Mouse (Mus musculus) A20 (cell line): ENCODE data around the gene Timm29.
"Not testable (repeated sequence)": the region's sequence is repeated elsewhere in the genome, so short reads cannot be mapped to it uniquely, and the experiment has no call there.

Experiments
- DNase-seq: peaks from one replicate; pipeline ENCODE4 v3.0.0-alpha.2; 2011; ENCODE audit warnings: low read depth, low spot score

Gene Timm29

DNA sequence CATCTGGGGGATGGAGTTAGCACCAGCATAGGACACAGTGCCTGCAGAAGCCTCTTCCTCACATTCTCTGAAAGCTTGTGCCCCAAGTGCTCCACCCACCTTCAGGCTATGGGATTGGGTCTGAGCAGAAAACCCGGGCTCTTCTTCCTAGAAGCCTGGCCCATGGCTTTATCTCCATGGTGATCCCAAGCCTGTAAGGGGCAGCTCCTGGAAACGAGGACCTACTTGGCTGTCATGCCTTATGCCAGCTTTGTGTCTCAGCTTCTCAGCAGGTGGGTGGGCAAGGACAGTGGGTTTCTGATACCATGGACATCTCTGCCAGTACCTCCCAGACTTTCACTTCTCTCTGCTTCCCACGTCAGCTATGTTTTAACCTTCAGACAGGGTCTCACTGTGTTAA is 14.3 kb upstream of the Timm29 start:
- no peak for DNase-seq

DNA sequence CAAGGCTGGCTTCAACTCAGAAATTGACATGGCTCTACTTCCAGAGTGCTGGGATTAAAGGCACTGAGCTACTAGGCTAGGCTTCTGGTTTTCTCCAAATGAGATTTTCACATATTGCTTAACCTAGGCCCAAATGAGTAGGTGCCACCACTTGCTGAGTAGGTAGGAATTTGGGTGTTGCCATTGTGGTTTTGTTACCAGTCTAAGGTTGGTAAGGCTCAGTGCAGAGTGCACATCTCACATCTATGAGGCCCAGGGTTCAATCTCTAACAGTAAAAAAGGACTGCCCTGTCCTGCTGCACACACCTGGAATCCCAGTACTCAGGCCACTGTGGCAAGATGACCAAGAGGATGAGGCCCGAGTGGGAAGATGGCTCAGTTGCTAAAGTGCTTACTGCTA is 7.1 kb upstream of the Timm29 start:
- DNase-seq: no peak

DNA sequence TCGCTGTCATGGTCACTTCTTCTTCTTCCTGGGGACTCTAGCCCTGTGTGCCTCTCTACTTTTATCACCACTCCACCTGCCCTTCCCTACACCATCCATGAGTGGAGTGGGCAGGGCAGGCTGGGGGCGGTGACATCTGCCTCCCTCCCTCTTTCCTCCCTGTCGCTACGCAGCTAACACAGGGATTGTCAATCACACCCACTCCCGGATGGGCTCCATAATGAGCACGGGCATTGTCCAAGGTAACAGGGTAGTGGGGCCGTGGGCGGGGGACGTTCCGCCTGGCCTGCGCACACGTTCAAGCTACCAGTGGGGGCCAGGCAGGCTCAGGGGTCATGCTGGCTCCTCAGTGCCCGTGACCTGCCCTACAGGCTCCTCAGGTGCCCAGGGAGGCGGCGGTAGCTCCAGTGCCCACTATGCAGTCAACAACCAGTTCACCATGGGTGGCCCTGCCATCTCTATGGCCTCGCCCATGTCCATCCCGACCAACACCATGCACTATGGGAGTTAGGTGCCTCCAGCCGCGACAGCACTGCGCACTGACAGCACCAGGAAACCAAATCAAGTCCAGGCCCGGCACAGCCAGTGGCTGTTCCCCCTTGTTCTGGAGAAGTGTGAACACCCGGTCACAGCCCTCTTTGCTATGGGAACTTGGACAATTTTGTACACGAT is 4.7 kb upstream of the Timm29 start:
- DNase-seq: no peak

DNA sequence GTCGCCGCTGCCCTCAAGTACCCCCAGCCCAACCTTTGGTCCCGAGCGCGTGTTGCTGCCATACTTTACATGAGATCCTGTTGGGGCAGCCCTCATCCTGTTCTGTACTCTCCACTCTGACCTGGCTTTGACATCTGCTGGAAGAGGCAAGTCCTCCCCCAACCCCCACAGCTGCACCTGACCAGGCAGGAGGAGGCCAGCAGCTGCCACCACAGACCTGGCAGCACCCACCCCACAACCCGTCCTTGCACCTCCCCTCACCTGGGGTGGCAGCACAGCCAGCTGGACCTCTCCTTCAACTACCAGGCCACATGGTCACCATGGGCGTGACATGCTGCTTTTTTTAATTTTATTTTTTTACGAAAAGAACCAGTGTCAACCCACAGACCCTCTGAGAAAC is 4.2 kb upstream of the Timm29 start:
- DNase-seq: no peak

DNA sequence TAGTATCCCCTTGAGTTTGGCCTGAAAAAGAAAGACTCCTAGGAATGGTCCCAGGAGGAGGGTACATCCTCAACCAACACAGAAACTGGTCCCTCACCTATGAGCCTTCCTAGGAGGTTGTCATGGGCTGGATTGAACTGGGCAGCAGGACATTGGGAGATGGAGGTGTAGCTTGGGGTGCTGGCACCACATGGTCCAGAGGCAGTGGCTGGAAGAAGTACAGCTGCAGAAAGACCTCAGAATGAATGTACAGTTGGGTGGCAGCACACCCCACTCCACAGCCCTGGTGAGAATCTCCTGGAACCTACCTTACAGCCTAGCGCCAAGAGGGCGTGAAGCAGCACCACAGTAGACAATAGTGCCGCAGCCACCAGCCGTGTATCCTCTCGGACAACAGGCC is 3.0 kb upstream of the Timm29 start:
- no peak for DNase-seq

DNA sequence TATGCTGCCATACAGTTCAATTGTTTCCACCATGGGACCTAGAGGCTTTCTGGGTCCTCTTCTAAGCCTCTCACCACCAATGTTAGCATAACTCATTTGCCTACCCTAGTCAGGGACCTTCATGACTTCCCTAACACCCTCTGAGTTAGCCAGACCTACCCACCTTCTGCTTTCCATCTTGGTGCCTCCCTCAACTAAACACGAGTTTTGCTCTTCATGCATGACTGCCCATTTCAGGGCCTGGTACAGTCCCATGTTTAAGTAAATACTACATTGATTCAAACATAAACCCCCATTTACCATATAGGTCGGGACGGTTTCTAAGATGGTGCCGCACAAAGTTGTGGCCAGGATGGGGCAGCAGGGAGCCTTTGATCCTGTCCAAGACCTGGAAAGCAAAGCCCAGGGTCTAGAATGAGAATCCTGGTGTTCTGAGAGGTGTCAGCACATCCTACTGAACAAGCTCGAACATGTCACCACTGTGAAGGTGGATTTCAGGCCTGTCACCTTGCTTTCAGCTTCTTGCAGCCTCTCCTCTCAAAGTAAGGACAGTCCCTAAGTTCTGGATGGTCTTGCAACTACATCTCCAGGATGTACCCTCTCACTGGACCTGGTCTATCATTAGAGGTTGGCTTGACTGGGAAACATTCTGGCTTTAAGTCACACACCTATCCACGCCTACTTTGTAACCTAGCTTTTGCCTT is 1.2 kb upstream of the Timm29 start:
- peak; percentile 59 for DNase-seq

DNA sequence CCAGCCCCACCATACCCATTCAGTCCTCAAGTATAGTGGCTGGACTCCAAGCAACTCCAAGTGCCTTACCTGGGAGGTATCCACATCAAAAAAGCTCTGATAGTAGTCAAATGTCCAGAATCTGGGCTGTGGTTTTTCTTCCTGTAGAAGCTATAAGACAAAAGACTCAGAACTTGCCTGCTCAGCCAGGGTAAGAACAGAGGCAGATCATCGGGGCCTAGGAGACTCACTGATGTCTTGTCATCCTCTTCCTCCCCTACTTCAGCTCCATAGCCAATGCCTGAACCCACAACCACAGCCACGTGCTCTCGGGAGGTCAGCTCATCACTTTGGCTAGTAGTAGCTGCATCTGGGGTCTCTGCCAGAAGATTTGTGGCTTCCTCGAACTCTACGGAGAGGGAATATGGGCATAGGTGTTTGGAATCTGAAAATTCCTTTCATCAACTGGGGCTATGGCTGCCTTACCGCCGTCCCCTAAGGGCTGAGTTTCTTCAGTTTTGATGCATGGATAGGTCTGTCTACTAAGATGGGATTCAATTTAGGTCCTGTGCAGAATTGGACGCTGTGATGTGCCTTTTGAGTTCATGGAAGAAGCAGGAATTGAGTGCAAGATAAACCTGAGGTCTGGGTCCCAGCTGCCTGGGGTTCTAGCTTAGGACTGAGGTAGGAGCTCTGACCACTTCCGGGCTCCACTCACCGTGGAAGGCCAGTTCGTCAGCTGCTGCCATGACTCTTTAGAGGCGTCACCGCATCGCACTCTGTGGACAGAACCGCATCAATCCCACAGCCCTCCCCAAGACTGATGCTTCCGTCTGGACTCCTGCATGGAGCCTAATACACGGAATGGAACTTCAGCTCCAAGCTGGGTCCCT is 455 bp upstream of the Timm29 start:
- DNase-seq: no peak

DNA sequence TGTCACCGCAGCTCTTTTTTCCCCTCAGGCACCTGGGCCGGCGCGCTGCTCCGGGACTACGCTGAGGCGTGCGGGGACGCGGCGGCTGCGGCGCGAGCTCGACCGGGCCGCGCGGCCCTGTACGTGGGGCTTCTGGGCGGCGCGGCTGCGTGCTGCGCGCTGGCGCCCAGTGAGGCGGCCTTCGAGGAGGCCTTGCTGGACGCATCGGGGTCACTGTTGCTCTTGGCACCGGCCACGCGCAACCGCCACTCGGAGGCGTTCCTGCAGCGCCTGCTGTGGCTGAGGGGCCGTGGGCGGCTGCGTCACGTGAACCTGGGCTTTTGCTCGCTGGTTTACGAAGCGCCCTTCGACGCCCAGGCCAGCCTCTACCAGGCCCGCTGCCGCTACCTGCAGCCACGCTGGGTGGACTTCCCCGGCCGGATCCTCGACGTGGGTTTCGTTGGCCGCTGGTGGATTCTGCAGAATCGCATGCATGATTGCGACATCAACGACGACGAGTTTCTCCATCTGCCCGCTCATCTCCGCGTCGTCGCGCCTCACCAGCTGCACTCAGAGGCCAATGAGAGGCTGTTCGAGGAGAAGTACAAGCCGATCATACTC is 700 bp downstream of the Timm29 start:
- peak; percentile 41 for DNase-seq

DNA sequence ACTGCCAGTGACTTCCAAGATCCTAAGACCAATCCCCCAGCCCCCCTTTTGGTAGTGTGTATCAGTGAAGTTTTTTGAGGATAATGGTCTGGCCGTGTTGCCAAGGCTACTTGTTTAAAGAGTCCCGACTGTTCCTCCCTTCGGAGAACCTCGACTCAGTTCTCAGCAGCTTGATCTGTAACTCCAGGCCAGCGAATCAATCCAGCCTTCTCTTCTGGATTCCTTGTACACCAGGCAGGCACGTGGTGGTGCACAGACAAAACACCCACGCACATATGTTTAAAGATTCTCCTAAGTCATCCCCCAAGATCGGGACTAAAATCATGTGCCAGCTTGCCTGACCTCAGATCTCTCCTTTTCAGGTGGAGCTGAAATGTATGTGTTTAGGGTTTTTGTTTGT is 1.8 kb downstream of the Timm29 start:
- DNase-seq: not testable (repeated sequence)

DNA sequence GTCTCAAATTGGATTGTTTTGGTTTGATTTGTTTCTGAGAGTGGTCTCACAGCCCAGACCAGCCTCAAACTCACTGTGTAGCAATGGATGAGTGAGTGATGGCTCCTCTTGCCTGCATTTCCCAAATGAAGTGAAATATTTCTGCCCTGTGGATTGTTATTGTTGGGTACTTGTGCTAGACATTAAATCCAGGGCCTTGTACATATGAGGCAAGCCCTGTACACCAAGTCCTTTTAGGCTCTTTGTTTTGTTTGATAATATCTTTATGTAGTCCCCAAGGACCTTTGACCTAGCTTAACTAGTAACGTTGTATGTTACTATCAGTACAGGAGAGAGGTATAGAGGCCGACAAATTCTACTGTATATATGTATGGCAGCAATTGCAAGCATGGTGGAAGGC is 2.3 kb downstream of the Timm29 start:
- no peak for DNase-seq

DNA sequence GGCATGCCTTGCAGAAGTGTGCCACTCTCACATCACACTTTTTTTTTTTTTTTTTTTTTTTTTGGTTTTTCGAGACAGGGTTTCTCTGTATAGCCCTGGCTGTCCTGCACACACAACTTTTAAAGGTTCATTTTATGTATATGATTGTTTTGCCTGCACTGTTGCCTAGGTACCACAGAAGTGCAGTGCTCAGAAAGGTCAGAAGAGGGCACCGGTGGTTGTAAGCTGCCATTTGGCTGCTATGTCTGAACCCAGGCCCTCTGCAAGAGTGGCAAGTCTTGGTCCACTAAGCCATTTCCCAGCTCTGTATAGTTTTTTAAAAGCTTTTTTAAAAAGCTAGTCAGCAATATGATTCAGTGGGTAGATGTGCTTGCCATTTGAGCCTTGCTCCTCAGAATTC is 5.7 kb downstream of the Timm29 start:
- peak; percentile 49 for DNase-seq

DNA sequence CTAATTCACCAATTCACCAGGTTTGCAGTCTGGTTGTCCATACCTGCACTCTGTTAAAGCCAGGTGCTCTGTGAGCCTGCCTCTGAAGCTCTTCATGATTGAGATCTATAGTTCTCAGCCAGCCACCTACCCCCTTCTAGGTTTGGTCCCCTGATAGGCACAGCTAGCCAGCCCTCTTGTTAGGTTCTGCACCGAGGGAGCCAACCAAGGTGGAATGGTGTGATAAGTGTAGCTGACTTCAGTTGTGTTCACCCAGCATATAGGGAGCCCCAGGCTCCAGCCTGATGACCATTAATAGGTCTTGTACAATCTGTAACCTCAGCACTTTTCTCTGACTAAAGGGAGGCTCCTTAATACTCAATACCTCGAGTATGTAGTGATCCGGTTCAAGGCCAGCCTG is 7.7 kb downstream of the Timm29 start:
- no peak for DNase-seq

DNA sequence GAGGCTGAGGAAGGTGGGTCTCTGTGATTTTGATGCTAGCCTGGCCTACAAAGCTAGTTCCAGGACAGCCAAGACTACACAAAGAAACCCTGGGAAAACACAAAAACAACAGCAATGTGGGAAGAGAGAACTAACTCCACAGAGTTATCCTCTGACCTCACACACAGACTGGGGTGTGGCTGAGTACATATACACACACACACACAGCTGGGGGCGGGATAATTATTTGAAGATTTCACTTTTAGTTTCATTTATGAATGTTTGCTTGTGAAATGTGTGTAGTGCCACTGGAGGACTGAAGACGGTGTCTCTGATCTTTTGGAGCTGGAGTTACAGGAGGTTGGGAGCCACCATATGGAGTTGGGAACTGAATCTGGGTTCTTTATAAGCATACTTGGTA is 8.6 kb downstream of the Timm29 start:
- DNase-seq: no peak

DNA sequence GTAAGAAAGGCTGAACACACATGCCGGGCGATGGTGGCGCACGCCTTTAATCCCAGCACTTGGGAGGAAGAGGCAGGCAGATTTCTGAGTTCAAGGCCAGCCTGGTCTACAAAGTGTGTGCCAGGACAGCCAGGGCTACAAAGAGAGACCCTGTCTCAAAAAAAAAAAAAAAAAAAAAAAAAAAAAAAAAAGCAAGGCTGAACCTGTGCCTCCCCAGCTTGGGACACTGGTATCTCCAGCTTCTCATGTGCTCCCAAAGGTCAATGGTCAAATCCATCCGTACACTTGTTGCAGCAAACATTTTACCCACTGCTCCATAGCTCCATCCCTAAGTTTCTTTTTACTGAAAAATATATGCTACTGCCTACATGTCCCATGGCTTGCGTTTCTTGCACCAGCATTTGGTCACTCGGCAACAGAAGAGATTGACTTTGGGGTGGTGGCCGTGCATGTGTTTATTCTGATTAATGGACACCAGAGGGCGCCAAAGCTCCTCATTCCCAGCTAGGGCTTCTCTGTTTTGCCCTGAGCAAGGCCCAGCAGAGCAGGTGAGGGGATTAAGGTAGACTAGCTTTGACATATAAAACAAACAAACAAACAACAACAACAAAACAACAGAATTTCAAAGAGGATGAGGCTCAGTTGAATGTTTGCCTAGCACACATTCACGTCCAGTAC is 9.3 kb downstream of the Timm29 start:
- peak; percentile 69 for DNase-seq

DNA sequence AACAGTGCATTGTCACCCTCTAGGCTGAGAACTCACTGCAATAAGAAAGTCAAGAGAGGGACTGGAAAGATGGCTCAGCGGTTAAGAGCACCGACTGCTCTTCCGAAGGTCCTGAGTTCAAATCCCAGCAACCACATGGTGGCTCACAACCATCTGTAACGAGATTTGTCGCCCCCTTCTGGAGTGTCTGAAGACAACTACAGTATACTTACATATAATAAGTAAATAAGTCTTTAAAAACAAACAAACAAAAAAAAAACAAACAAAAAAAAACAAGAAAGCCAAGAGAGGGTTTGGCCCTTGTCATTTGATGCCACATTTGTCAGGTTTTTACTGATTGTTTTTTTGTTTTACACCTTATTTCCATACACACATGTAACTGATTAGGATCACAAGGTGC is 11.6 kb downstream of the Timm29 start:
- no peak for DNase-seq

DNA sequence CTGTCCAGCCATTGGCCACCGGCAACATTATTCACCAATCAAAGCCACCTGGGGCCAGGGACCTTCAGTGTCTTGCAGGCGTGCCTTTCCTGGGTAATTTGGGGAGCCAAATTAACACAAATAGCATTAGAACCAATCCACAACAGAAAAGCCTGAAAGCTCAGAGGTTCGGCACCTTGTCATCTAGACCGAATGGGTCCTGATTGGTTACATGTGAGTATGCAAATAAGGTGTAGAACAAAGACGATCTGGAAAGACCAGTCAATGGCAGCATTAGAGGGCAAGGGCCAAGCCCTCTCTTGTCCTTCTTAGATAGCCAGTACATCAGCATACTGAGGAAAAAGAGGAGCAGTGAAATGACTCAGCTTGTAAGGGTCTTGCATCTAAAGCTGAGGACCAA is 13.3 kb downstream of the Timm29 start:
- no peak for DNase-seq

DNA sequence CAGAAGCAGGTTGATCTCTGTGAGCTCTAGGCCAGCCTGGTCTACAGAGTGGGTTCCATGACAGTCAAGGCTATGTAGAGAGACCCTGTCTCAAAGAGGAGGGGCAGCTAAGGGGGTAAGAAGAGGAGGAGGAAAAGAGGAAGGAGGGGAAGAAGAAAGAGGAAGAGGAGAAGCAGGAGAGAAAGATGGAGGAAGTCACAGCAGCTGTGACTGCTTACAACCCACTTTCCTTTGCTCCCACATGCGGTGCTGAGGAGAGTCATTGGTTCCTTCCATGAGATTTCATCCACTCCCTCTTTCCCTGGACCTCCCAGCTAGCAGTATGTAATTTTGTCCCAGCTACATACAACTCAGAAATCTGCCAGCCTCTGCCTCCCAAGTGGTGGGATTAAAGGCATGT is 14.1 kb downstream of the Timm29 start:
- DNase-seq: no peak

DNA sequence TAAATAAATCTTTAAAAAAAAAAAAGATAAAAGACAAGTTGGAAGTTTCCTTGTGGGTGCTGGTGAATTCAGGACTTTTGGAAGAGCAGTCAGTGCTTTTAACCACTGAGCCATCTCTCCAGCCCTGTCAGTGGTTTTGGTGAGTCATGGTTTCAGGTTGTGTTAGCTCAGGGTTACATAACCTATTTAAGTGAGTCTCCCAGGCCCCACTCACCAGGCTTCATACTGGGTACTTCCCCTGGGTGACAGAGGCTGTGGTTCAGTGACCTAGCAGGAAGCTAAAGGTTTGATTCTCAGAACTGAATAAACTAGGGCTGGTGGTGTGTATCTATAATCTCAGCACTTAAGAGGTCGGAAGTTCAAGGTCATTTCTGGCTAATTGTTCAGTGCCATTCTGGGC is 17.3 kb downstream of the Timm29 start:
- peak; percentile 63 for DNase-seq

DNA sequence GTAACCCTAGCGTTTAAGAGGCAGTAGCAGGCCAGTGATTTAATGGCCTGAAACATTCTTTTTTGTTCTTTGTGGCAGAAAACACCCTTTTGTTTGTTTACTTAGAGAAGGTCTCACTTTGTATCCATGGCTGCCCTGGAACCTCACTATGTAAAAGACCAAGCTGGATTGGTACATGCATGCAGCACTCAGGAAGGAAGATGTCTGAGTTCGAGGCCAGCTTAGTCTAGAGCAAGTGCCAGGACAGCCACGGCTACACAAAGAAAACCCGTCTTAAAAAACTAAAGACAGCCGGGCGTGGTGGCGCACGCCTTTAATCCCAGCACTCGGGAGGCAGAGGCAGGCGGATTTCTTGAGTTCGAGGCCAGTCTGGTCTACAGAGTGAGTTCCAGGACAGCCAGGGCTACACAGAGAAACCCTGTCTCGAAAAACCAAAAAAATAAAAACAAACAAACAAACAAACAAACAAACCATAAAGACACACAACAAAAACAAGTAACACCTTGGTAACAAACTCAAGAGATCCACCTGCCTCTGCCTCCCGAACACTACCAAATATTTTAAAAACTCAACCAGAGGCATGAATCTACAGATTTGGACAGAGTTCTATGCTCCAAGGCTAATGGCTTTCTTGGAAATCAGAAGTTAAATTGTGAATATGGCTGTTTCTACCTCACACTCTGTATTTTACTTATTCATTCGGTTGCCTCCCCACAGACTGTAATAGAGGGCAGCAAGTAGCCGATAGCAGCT is 22.5 kb downstream of the Timm29 start:
- DNase-seq: peak; percentile 37

DNA sequence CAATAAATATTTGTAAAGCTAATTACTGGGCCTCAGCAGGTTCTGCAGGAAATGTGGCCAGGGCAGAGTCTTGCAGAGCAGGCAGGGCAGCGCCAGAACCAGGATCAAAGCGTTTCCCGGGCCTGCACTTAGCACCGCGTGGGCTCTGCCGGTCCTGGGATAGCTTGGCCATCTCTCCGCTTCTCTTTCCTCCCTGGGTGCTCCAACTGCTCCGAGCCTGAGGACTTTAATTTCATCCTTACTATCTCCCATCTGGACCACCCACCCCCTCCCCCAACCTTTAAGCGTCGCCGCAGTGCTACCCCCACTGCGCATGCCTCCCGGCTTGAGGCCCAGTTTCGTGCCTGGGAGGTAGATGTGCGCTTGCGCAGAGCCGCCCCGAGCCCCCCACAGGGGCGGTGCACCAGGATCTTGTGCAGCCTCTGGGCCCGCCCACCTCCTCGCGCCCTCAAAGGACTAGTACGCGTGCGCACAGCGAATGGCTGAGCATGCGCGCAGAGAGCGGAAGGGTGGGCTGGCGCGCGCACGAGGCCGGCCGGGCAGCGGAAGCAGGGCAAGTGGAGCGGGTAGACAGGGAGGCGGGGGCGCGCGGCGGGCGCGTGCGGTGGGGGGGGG is 23.2 kb downstream of the Timm29 start, which contains the start of gene Smarca4:
Gene Smarca4, plus strand, starts transcription at position 553 of the 615 bp plus-strand sequence.
- DNase-seq: peak; percentile 96
